Mouse (Mus musculus): ENCODE measurements at regions not wholly inside any gene's neighbourhood (a gene's known extent, or its start where the extent isn't known, plus 50 kb on each side); places are given as distances from the start of the nearest gene placed in this dataset.
A peak's percentile ranks its signal among the peaks of the same experiment; 100 is the strongest.
"Not testable (repeated sequence)": the region's sequence is repeated elsewhere in the genome, so short reads cannot be mapped to it uniquely, and the experiment has no call there.

GRCm38 (mm10) chr7:39654563-39655286, 137.2 kb downstream of the Zfp619 start:
- Histone ChIP-seq H3K9ac (replicated peaks; ENCODE audit: low read depth, low read length) (no peak overlapping the region), H3K4me1 (ENCODE audit: control insufficient read depth, insufficient read depth, low read length) (0 out of 2 replicates have a peak, but pooled peaks cover 3% of the 10 kb centered on the region), H3K4me2 (replicated peaks; ENCODE audit: low read depth, low read length) (peak overlapping the region; percentile 18; the same call in 1 of the 2 replicates), H3K27ac (ENCODE audit: low read length) (no peak overlapping the region), H3K27me3 (ENCODE audit: control insufficient read depth, insufficient read depth, low read length) (no peaks in the 10 kb centered on the region), H3K36me3 (ENCODE audit: control insufficient read depth, insufficient read depth, low read length) (no peaks in the 10 kb centered on the region), H3K4me3 (ENCODE audit: low read depth, low read length) (no peak overlapping the region), H3K9me3 (ENCODE audit: control insufficient read depth, low read depth, low read length) (no peaks in the 10 kb centered on the region)
- 25% methylated on average over 4 of the region's 4 CpGs for whole genome bisulfite sequencing
- peak; percentile 40; the same call in 1 of the 2 replicates for ATAC-seq (ENCODE audit: insufficient number of reproducible peaks, insufficient read depth, low FRiP score, low read depth)

DNA sequence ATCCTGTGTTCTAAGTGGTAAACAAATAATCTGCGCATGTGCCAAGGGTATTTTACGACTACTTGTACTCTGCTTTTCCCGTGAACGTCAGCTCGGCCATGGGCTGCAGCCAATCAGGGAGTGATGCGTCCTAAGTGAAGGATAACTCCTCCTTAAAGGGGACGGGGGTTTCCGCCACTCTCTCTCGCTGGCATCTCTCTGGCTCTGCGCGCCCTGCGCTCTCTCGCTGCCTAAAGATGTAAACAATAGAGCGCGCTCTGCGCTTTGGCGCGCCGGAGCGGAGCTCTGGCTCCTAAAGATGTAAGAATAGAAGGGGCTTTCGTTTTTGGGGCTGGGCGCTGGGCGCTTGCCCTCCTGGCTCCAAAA, 137.7 kb downstream of the Zfp619 start:
- WGBS, result 14% methylated on average over 20 of the region's 23 CpGs
- not testable (repeated sequence) for H3K4me1 ChIP-seq (ENCODE audit: control insufficient read depth, insufficient read depth, low read length); H3K27me3 ChIP-seq (ENCODE audit: control insufficient read depth, insufficient read depth, low read length); H3K9me3 ChIP-seq (ENCODE audit: control insufficient read depth, low read depth, low read length); H3K36me3 ChIP-seq (ENCODE audit: control insufficient read depth, insufficient read depth, low read length)
- ATAC-seq (ENCODE audit: insufficient number of reproducible peaks, insufficient read depth, low FRiP score, low read depth), result peak; percentile 20; the same call in 1 of the 2 replicates
- Histone ChIP-seq H3K9ac (replicated peaks; ENCODE audit: low read depth, low read length) (0 out of 2 replicates have a peak overlapping the region, but pooled peaks have one; percentile 25), H3K4me2 (replicated peaks; ENCODE audit: low read depth, low read length) (peak overlapping the region; percentile 62), H3K27ac (ENCODE audit: low read length) (peak overlapping the region; percentile 48; the same call in 1 of the 2 replicates), H3K4me3 (ENCODE audit: low read depth, low read length) (peak overlapping the region; percentile 32; the same call in 1 of the 2 replicates)

- Histone ChIP-seq H3K9me3 (ENCODE audit: control insufficient read depth, low read depth, low read length) (no peaks in the 10 kb centered on the region), H3K27me3 (ENCODE audit: control insufficient read depth, insufficient read depth, low read length) (no peaks in the 10 kb centered on the region), H3K9ac (replicated peaks; ENCODE audit: low read depth, low read length) (peak overlapping the region; percentile 25; the same call in 1 of the 2 replicates), H3K4me3 (ENCODE audit: low read depth, low read length) (peak overlapping the region; percentile 32), H3K36me3 (ENCODE audit: control insufficient read depth, insufficient read depth, low read length) (no peaks in the 10 kb centered on the region), H3K4me1 (ENCODE audit: control insufficient read depth, insufficient read depth, low read length) (0 out of 2 replicates have a peak, but pooled peaks cover 3% of the 10 kb centered on the region), H3K4me2 (replicated peaks; ENCODE audit: low read depth, low read length) (peak overlapping the region; percentile 62), H3K27ac (ENCODE audit: low read length) (peak overlapping the region; percentile 48; the same call in 1 of the 2 replicates)
- no peak for ATAC-seq (ENCODE audit: insufficient number of reproducible peaks, insufficient read depth, low FRiP score, low read depth)
- 26% methylated on average over 13 of the region's 13 CpGs for WGBS
These were observed 138.3 kb downstream of the Zfp619 start for GRCm38 (mm10) chr7:39655709-39656397.

- no peak overlapping the region for H3K4me2 ChIP-seq (replicated peaks; ENCODE audit: low read depth, low read length)
- H3K36me3 ChIP-seq (ENCODE audit: control insufficient read depth, insufficient read depth, low read length), result no peaks in the 10 kb centered on the region
These were observed 142.0 kb downstream of the Zfp619 start for GRCm38 (mm10) chr7:39659597-39659996.

GRCm38 (mm10) chr7:39675124-39675846, 157.7 kb downstream of the Zfp619 start:
- no peak for ATAC-seq (ENCODE audit: insufficient number of reproducible peaks, insufficient read depth, low FRiP score, low read depth)
- Histone ChIP-seq H3K4me3 (ENCODE audit: low read depth, low read length) (no peak overlapping the region), H3K4me2 (replicated peaks; ENCODE audit: low read depth, low read length) (no peak overlapping the region), H3K27me3 (ENCODE audit: control insufficient read depth, insufficient read depth, low read length) (no peaks in the 10 kb centered on the region), H3K27ac (ENCODE audit: low read length) (no peak overlapping the region), H3K9me3 (ENCODE audit: control insufficient read depth, low read depth, low read length) (no peaks in the 10 kb centered on the region), H3K4me1 (ENCODE audit: control insufficient read depth, insufficient read depth, low read length) (no peaks in the 10 kb centered on the region), H3K9ac (replicated peaks; ENCODE audit: low read depth, low read length) (no peak overlapping the region), H3K36me3 (ENCODE audit: control insufficient read depth, insufficient read depth, low read length) (no peaks in the 10 kb centered on the region)
- 64% methylated on average over 8 of the region's 8 CpGs for WGBS

More at GRCm38 (mm10) chr7:39659597-39659996, 142.0 kb downstream of the Zfp619 start:
- 22% methylated on average over 5 of the region's 5 CpGs for WGBS
- H3K9ac ChIP-seq (replicated peaks; ENCODE audit: low read depth, low read length), result no peak overlapping the region
- H3K4me3 ChIP-seq (ENCODE audit: low read depth, low read length), result no peak overlapping the region
- H3K27ac ChIP-seq (ENCODE audit: low read length), result no peak overlapping the region
- H3K4me1 ChIP-seq (ENCODE audit: control insufficient read depth, insufficient read depth, low read length), result 0 out of 2 replicates have a peak, but pooled peaks cover 3% of the 10 kb centered on the region
- no peaks in the 10 kb centered on the region for H3K27me3 ChIP-seq (ENCODE audit: control insufficient read depth, insufficient read depth, low read length)
- peaks cover 5% of the 10 kb centered on the region; the same call in 1 of the 2 replicates for H3K9me3 ChIP-seq (ENCODE audit: control insufficient read depth, low read depth, low read length)
- ATAC-seq (ENCODE audit: insufficient number of reproducible peaks, insufficient read depth, low FRiP score, low read depth), result no peak

- H3K9ac ChIP-seq (replicated peaks; ENCODE audit: low read depth, low read length), result no peak overlapping the region
- no peaks in the 10 kb centered on the region for H3K27me3 ChIP-seq (ENCODE audit: control insufficient read depth, insufficient read depth, low read length)
- H3K4me3 ChIP-seq (ENCODE audit: low read depth, low read length), result no peak overlapping the region
- no peak overlapping the region for H3K27ac ChIP-seq (ENCODE audit: low read length)
- 77% methylated on average over 1 of the region's 1 CpGs for WGBS
- no peaks in the 10 kb centered on the region for H3K9me3 ChIP-seq (ENCODE audit: control insufficient read depth, low read depth, low read length)
- no peak for ATAC-seq (ENCODE audit: insufficient number of reproducible peaks, insufficient read depth, low FRiP score, low read depth)
- no peaks in the 10 kb centered on the region for H3K4me1 ChIP-seq (ENCODE audit: control insufficient read depth, insufficient read depth, low read length)
- H3K36me3 ChIP-seq (ENCODE audit: control insufficient read depth, insufficient read depth, low read length), result no peaks in the 10 kb centered on the region
- no peak overlapping the region for H3K4me2 ChIP-seq (replicated peaks; ENCODE audit: low read depth, low read length)
These were observed 158.3 kb downstream of the Zfp619 start for GRCm38 (mm10) chr7:39675847-39676238.

- WGBS, result 36% methylated on average over 2 of the region's 2 CpGs
- no peak for ATAC-seq (ENCODE audit: insufficient number of reproducible peaks, insufficient read depth, low FRiP score, low read depth)
- Histone ChIP-seq H3K27ac (ENCODE audit: low read length) (no peak overlapping the region), H3K4me2 (replicated peaks; ENCODE audit: low read depth, low read length) (no peak overlapping the region), H3K36me3 (ENCODE audit: control insufficient read depth, insufficient read depth, low read length) (no peaks in the 10 kb centered on the region), H3K9ac (replicated peaks; ENCODE audit: low read depth, low read length) (no peak overlapping the region), H3K9me3 (ENCODE audit: control insufficient read depth, low read depth, low read length) (no peaks in the 10 kb centered on the region), H3K4me3 (ENCODE audit: low read depth, low read length) (no peak overlapping the region), H3K4me1 (ENCODE audit: control insufficient read depth, insufficient read depth, low read length) (no peaks in the 10 kb centered on the region), H3K27me3 (ENCODE audit: control insufficient read depth, insufficient read depth, low read length) (no peaks in the 10 kb centered on the region)
These were observed 162.8 kb downstream of the Zfp619 start for GRCm38 (mm10) chr7:39680411-39680810.

DNA sequence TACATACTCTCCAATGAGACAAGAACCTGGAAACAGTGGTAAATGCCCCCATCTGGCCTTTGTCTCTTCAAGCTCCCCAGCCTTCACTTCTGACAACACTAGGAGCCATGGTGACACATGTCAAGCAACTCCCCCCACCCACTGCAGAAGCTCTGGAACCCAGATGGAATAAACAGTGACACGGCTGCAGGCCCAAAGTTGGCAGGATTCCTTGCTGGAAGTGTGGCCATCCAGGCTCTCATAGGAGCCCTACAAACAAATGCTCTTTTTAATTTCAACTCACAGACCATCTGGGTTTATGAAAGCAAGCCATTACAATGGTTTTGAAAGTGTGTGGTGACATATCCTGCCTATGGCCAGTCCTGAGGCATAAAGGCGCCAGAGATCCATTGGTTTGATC, 179.0 kb downstream of the Zfp619 start:
- no peaks in the 10 kb centered on the region for H3K9me3 ChIP-seq (ENCODE audit: control insufficient read depth, low read depth, low read length)
- ATAC-seq (ENCODE audit: insufficient number of reproducible peaks, insufficient read depth, low FRiP score, low read depth), result no peak
- no peaks in the 10 kb centered on the region for H3K36me3 ChIP-seq (ENCODE audit: control insufficient read depth, insufficient read depth, low read length)
- WGBS, result 72% methylated on average over 2 of the region's 2 CpGs
- no peaks in the 10 kb centered on the region for H3K4me1 ChIP-seq (ENCODE audit: control insufficient read depth, insufficient read depth, low read length)
- no peak overlapping the region for H3K4me3 ChIP-seq (ENCODE audit: low read depth, low read length)
- no peak overlapping the region for H3K27ac ChIP-seq (ENCODE audit: low read length)
- no peaks in the 10 kb centered on the region for H3K27me3 ChIP-seq (ENCODE audit: control insufficient read depth, insufficient read depth, low read length)
- no peak overlapping the region for H3K4me2 ChIP-seq (replicated peaks; ENCODE audit: low read depth, low read length)
- H3K9ac ChIP-seq (replicated peaks; ENCODE audit: low read depth, low read length), result no peak overlapping the region

All from stomach, embryonic 14.5 days (tissue).